Mouse (Mus musculus) heart, embryonic 14.5 days (tissue): ENCODE measurements at regions not wholly inside any gene's neighbourhood (a gene's known extent, or its start where the extent isn't known, plus 50 kb on each side); places are given as distances from the start of the nearest gene placed in this dataset.

Experiments
- ATAC-seq: fragments of 200-750 bp; cut with Nextera tagmentation; 2 replicates; pipeline ENCODE4 v1.8.0; 2017; ENCODE audit warnings: low read depth, moderate TSS enrichment; ENCODE audit not compliant: insufficient number of reproducible peaks, insufficient read depth, low FRiP score
- H3K27ac ChIP-seq, 2 experiments: fragments of 200-500 bp in 1 of 2; fragments of 300-500 bp in 1 of 2; sonication (generic) in 1 of 2; replicated peaks in 1 of 2; 2 replicates each; pipeline ENCODE4 v1.5.1; 2012 to 2014; ENCODE audit warnings: low read depth in 2 of 2, low read length in 2 of 2, control low read depth in 1 of 2, mild to moderate bottlenecking in 1 of 2, mixed read lengths in 1 of 2; ENCODE audit not compliant: control insufficient read depth in 1 of 2, insufficient read depth in 1 of 2
- H3K27me3 ChIP-seq: fragments of 300-500 bp; sonication (generic); 2 replicates; pipeline ENCODE4 v1.6.1; 2014; ENCODE audit warnings: mild to moderate bottlenecking, low read length, control low read depth; ENCODE audit not compliant: control insufficient read depth, insufficient read depth
- H3K36me3 ChIP-seq: fragments of 300-500 bp; sonication (generic); 2 replicates; pipeline ENCODE4 v1.6.1; 2014; ENCODE audit warnings: mild to moderate bottlenecking, control low read depth, low read length, mixed read lengths; ENCODE audit not compliant: control insufficient read depth, insufficient read depth
- H3K4me1 ChIP-seq, 2 experiments: fragments of 200-500 bp in 1 of 2; fragments of 300-500 bp in 1 of 2; sonication (generic) in 1 of 2; 2 replicates each; pipeline ENCODE4 v1.6.1; 2012 to 2014; ENCODE audit warnings: low read length in 2 of 2, control low read depth in 1 of 2, mixed read lengths in 1 of 2; ENCODE audit not compliant: control insufficient read depth in 2 of 2, insufficient read depth in 2 of 2
- H3K4me2 ChIP-seq: fragments of 300-500 bp; sonication (generic); 2 replicates; pipeline ENCODE4 v1.6.1; 2014; ENCODE audit warnings: mild to moderate bottlenecking, low read length
- H3K4me3 ChIP-seq, 2 experiments: fragments of 200-500 bp in 1 of 2; fragments of 300-500 bp in 1 of 2; sonication (generic) in 1 of 2; 2 replicates each; pipeline ENCODE4 v1.5.1; 2012 to 2014; ENCODE audit warnings: low read length in 2 of 2, mild to moderate bottlenecking in 2 of 2, control low read depth in 1 of 2, low read depth in 1 of 2, moderate library complexity in 1 of 2; ENCODE audit not compliant: control insufficient read depth in 1 of 2, insufficient read depth in 1 of 2
- H3K9ac ChIP-seq: fragments of 300-500 bp; sonication (generic); 2 replicates; pipeline ENCODE4 v1.6.1; 2014; ENCODE audit warnings: mild to moderate bottlenecking, low read length
- H3K9me3 ChIP-seq: fragments of 300-500 bp; sonication (generic); 2 replicates; pipeline ENCODE4 v1.6.1; 2016; ENCODE audit warnings: low read length, control low read depth; ENCODE audit not compliant: control insufficient read depth
- WGBS: fragments of 180-500 bp; shearing (Covaris S2); extraction: QIAGEN DNeasy Blood & Tissue Kit; methylation state at CpG from one replicate; pipeline ENCODE4 v1.1.7; 2014; 5-methylcytosine and 5-hydroxymethylcytosine counted together

- no peaks in the 10 kb centered on the region for H3K9me3 ChIP-seq
- no peak overlapping the region for H3K4me2 ChIP-seq
- ATAC-seq = no peak
- no peaks in the 10 kb centered on the region for H3K4me1 ChIP-seq
- H3K27ac ChIP-seq = no peak overlapping the region
- H3K4me3 ChIP-seq = no peak overlapping the region
- no peak overlapping the region for H3K9ac ChIP-seq
- no peaks in the 10 kb centered on the region for H3K27me3 ChIP-seq
- 87% methylated on average over 6 of the region's 6 CpGs for WGBS
- H3K36me3 ChIP-seq = no peaks in the 10 kb centered on the region
These were observed 104.4 kb downstream of the Brms1l start for GRCm38 (mm10) chr12:55940566-55940965.

GRCm38 (mm10) chr12:55939281-55940142, 103.4 kb downstream of the Brms1l start:
- WGBS = 68% methylated on average over 10 of the region's 10 CpGs
- no peaks in the 10 kb centered on the region for H3K4me1 ChIP-seq
- no peak overlapping the region for H3K9ac ChIP-seq
- H3K36me3 ChIP-seq = no peaks in the 10 kb centered on the region
- H3K27me3 ChIP-seq = no peaks in the 10 kb centered on the region
- no peak for ATAC-seq
- no peak overlapping the region for H3K4me2 ChIP-seq
- H3K27ac ChIP-seq = no peak overlapping the region
- no peaks in the 10 kb centered on the region for H3K9me3 ChIP-seq
- no peak overlapping the region for H3K4me3 ChIP-seq

GRCm38 (mm10) chr12:55934172-55934571, 98.0 kb downstream of the Brms1l start:
- WGBS = 30% methylated on average over 1 of the region's 1 CpGs
- no peaks in the 10 kb centered on the region; a peak in 1 of 4 replicates for H3K4me1 ChIP-seq
- H3K36me3 ChIP-seq = no peaks in the 10 kb centered on the region
- no peak overlapping the region for H3K4me3 ChIP-seq
- H3K4me2 ChIP-seq = no peak overlapping the region
- ATAC-seq = no peak
- no peaks in the 10 kb centered on the region for H3K9me3 ChIP-seq
- no peaks in the 10 kb centered on the region for H3K27me3 ChIP-seq
- no peak overlapping the region for H3K9ac ChIP-seq
- no peak overlapping the region for H3K27ac ChIP-seq

- H3K4me1 ChIP-seq = no peaks in the 10 kb centered on the region; a peak in 1 of 4 replicates
- no peak overlapping the region for H3K9ac ChIP-seq
- WGBS = 62% methylated on average over 11 of the region's 11 CpGs
- no peak overlapping the region for H3K4me3 ChIP-seq
- ATAC-seq = no peak
- no peaks in the 10 kb centered on the region for H3K27me3 ChIP-seq
- H3K4me2 ChIP-seq = peak overlapping the region; percentile 38
- H3K36me3 ChIP-seq = no peaks in the 10 kb centered on the region
- no peaks in the 10 kb centered on the region for H3K9me3 ChIP-seq
- no peak overlapping the region for H3K27ac ChIP-seq
These were observed 97.3 kb downstream of the Brms1l start for GRCm38 (mm10) chr12:55933417-55933816.

GRCm38 (mm10) chr12:55930468-55930867, 94.3 kb downstream of the Brms1l start:
- Histone ChIP-seq H3K4me1 (no peaks in the 10 kb centered on the region; a peak in 1 of 4 replicates), H3K9ac (no peak overlapping the region), H3K4me3 (no peak overlapping the region), H3K27me3 (no peaks in the 10 kb centered on the region), H3K27ac (no peak overlapping the region), H3K9me3 (no peaks in the 10 kb centered on the region), H3K4me2 (no peak overlapping the region), H3K36me3 (no peaks in the 10 kb centered on the region)
- 42% methylated on average over 4 of the region's 4 CpGs for WGBS
- ATAC-seq = no peak

- Histone ChIP-seq H3K4me1 (no peaks in the 10 kb centered on the region), H3K27me3 (no peaks in the 10 kb centered on the region), H3K4me2 (no peak overlapping the region), H3K9me3 (no peaks in the 10 kb centered on the region), H3K4me3 (no peak overlapping the region), H3K27ac (no peak overlapping the region), H3K36me3 (no peaks in the 10 kb centered on the region), H3K9ac (no peak overlapping the region)
- ATAC-seq = no peak
- WGBS = 97% methylated on average over 1 of the region's 1 CpGs
These were observed 90.8 kb downstream of the Brms1l start for GRCm38 (mm10) chr12:55926974-55927321.

- ATAC-seq = no peak
These were observed 90.3 kb downstream of the Brms1l start for GRCm38 (mm10) chr12:55926276-55926973.

More at GRCm38 (mm10) chr12:55926276-55926973, 90.3 kb downstream of the Brms1l start:
- Histone ChIP-seq H3K4me2 (no peak overlapping the region), H3K36me3 (no peaks in the 10 kb centered on the region), H3K9ac (no peak overlapping the region), H3K4me1 (no peaks in the 10 kb centered on the region), H3K27me3 (no peaks in the 10 kb centered on the region), H3K9me3 (no peaks in the 10 kb centered on the region), H3K4me3 (no peak overlapping the region), H3K27ac (no peak overlapping the region)
- WGBS = 85% methylated on average over 2 of the region's 2 CpGs
